Mouse (Mus musculus) MEL (cell line): ENCODE data around the gene Birc5.
A peak's percentile ranks its signal among the peaks of the same experiment; 100 is the strongest.

Source experiments
- CTCF ChIP-seq, 3 experiments: IDR thresholded peaks in 2 of 3; conservative IDR thresholded peaks in 1 of 3; 2 replicates each; pipeline ENCODE4 v1.5.1; 2011 to 2012; ENCODE audit warnings: low read length in 3 of 3, low read depth in 2 of 3, mild to moderate bottlenecking in 2 of 3, improper control_type of control experiment in 1 of 3, inconsistent platforms in 1 of 3, mixed read lengths in 1 of 3, moderate library complexity in 1 of 3; ENCODE audit not compliant: control insufficient read depth in 1 of 3, insufficient read depth in 1 of 3, poor library complexity in 1 of 3, severe bottlenecking in 1 of 3
- GABPA ChIP-seq: IDR thresholded peaks from 2 replicates; pipeline ENCODE4 v1.6.1; 2012; ENCODE audit warnings: low read depth, mild to moderate bottlenecking, inconsistent platforms, low read length, improper control_type of control experiment, moderate library complexity
- GATA1 ChIP-seq: IDR thresholded peaks from 2 replicates; pipeline ENCODE4 v1.6.1; 2011; ENCODE audit warnings: low read depth, low read length, improper control_type of control experiment
- JUND ChIP-seq: IDR thresholded peaks from 2 replicates; pipeline ENCODE4 v1.6.1; 2011; ENCODE audit warnings: low read depth, mild to moderate bottlenecking, improper control_type of control experiment, low read length
- MXI1 ChIP-seq: IDR thresholded peaks from 2 replicates; pipeline ENCODE4 v1.6.1; 2011; ENCODE audit warnings: mild to moderate bottlenecking, low read depth, low read length, improper control_type of control experiment
- NRF1 ChIP-seq: IDR thresholded peaks from 2 replicates; pipeline ENCODE4 v1.6.1; 2014; ENCODE audit warnings: low read depth, mild to moderate bottlenecking, inconsistent platforms, low read length, improper control_type of control experiment, moderate library complexity; ENCODE audit not compliant: poor library complexity, insufficient read depth, severe bottlenecking
- POLR2A ChIP-seq, 2 experiments: IDR thresholded peaks; 2 replicates each; pipeline ENCODE4 v1.6.1; 2011 to 2012; ENCODE audit warnings: low read length in 2 of 2, mild to moderate bottlenecking in 2 of 2, control low read depth in 1 of 2, improper control_type of control experiment in 1 of 2, low read depth in 1 of 2, moderate library complexity in 1 of 2; ENCODE audit not compliant: control insufficient read depth in 1 of 2, insufficient read depth in 1 of 2, poor library complexity in 1 of 2
- RAD21 ChIP-seq: IDR thresholded peaks from 2 replicates; pipeline ENCODE4 v1.6.1; 2011; ENCODE audit warnings: mild to moderate bottlenecking, low read depth, low read length, improper control_type of control experiment
- RCOR1 ChIP-seq: IDR thresholded peaks from 2 replicates; pipeline ENCODE4 v1.6.1; 2012; ENCODE audit warnings: low read depth, mild to moderate bottlenecking, inconsistent platforms, low read length, improper control_type of control experiment

DNA sequence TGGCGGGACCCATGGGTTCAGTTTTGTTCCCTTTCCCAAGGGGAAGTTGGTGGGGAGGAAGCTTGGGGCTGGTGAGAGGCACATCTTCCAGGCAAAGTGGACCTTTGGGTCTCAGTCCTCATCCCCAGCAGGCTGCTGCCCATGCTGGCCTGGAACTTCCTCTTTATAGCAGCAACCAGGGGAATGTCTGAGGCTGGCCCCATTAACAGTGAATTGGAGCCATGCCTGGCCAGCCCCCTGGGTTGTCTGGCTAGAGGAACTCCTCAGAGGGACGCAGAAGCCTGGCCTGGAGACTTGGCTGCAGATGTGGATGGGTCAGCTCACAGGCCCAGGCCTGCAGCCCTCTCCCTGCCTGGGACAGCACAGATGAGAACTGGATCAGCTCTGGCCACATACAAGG lies 15.8 kb downstream of the Birc5 start:
- TF ChIP-seq GABPA = no peak
- TF ChIP-seq GATA1 = no peak
- no peak for TF ChIP-seq CTCF (IDR thresholded peaks at IDR 0.05 in 2 of 3, conservative IDR thresholded peaks at IDR 0.05 in 1 of 3; ENCODE audit: control insufficient read depth in 1 of 3, insufficient read depth in 1 of 3, low read depth in 2 of 3, low read length in 3 of 3, poor library complexity in 1 of 3, severe bottlenecking in 1 of 3)
- no peak for TF ChIP-seq MXI1
- no peak for TF ChIP-seq JUND
- TF ChIP-seq RCOR1 = no peak
- no peak for TF ChIP-seq NRF1
- no peak for TF ChIP-seq RAD21
- TF ChIP-seq POLR2A (IDR thresholded peaks at IDR 0.05; ENCODE audit: control insufficient read depth in 1 of 2, insufficient read depth in 1 of 2, low read depth in 1 of 2, low read length in 2 of 2, poor library complexity in 1 of 2) = 0 out of 4 replicates have a peak, but pooled peaks of 1 of the 2 experiments have one; percentile 43
